Mouse (Mus musculus) forebrain, embryonic 11.5 days (tissue): ENCODE measurements at regions not wholly inside any gene's neighbourhood (a gene's known extent, or its start where the extent isn't known, plus 50 kb on each side); places are given as distances from the start of the nearest gene placed in this dataset.

Source experiments
- ATAC-seq: fragments of 200-750 bp; cut with Nextera tagmentation; replicated peaks from 2 replicates; pipeline ENCODE4 v1.8.0; 2017; ENCODE audit warnings: moderate TSS enrichment; ENCODE audit not compliant: low FRiP score
- DNase-seq: peaks from one replicate; pipeline ENCODE4 v3.0.0-alpha.2; 2017; ENCODE audit warnings: low spot score
- H3K27ac ChIP-seq: fragments of 300-500 bp; sonication (generic); 2 replicates; pipeline ENCODE4 v1.5.1; 2014; ENCODE audit warnings: low read depth, low read length
- H3K27me3 ChIP-seq: fragments of 300-500 bp; sonication (generic); 2 replicates; pipeline ENCODE4 v1.6.1; 2014; ENCODE audit warnings: mild to moderate bottlenecking, low read length, mixed read lengths; ENCODE audit not compliant: control insufficient read depth, insufficient read depth
- H3K36me3 ChIP-seq: fragments of 300-500 bp; sonication (generic); 2 replicates; pipeline ENCODE4 v1.6.1; 2014; ENCODE audit warnings: mild to moderate bottlenecking, low read length, moderate library complexity, mixed read lengths; ENCODE audit not compliant: control insufficient read depth, insufficient read depth
- H3K4me1 ChIP-seq: fragments of 300-500 bp; sonication (generic); replicated peaks from 2 replicates; pipeline ENCODE4 v1.6.1; 2014; ENCODE audit warnings: low read length, mixed read lengths; ENCODE audit not compliant: control insufficient read depth, insufficient read depth
- H3K4me2 ChIP-seq: fragments of 300-500 bp; sonication (generic); 2 replicates; pipeline ENCODE4 v1.6.1; 2014; ENCODE audit warnings: low read depth, mild to moderate bottlenecking, low read length, moderate library complexity, mixed read lengths; ENCODE audit not compliant: severe bottlenecking
- H3K4me3 ChIP-seq: fragments of 300-500 bp; sonication (generic); 2 replicates; pipeline ENCODE4 v1.5.1; 2014; ENCODE audit warnings: low read depth, low read length
- H3K9ac ChIP-seq: fragments of 300-500 bp; sonication (generic); 2 replicates; pipeline ENCODE4 v1.6.1; 2014; ENCODE audit warnings: low read length
- H3K9me3 ChIP-seq: fragments of 300-500 bp; sonication (generic); 2 replicates; pipeline ENCODE4 v1.6.1; 2016; ENCODE audit warnings: low read length, mixed read lengths; ENCODE audit not compliant: control insufficient read depth
- WGBS: fragments of 180-500 bp; shearing (Covaris S2); extraction: QIAGEN DNeasy Blood & Tissue Kit; methylation state at CpG from one replicate; pipeline ENCODE4 v1.1.7; 2014; 5-methylcytosine and 5-hydroxymethylcytosine counted together

- WGBS = 83% methylated on average over 2 of the region's 2 CpGs
- Histone ChIP-seq H3K9me3 (no peaks in the 10 kb centered on the region), H3K4me1 (no peaks in the 10 kb centered on the region), H3K9ac (no peak overlapping the region), H3K36me3 (no peaks in the 10 kb centered on the region), H3K4me2 (no peak overlapping the region), H3K27me3 (no peaks in the 10 kb centered on the region), H3K27ac (no peak overlapping the region), H3K4me3 (no peak overlapping the region)
- ATAC-seq = no peak
- DNase-seq = no peak
These were observed 331.1 kb upstream of the Grin3a start for GRCm38 (mm10) chr4:50176656-50177055.

GRCm38 (mm10) chr4:50160893-50161292, 315.3 kb upstream of the Grin3a start:
- no peaks in the 10 kb centered on the region for H3K4me1 ChIP-seq
- H3K9ac ChIP-seq = no peak overlapping the region
- H3K4me3 ChIP-seq = no peak overlapping the region
- ATAC-seq = no peak
- WGBS = 74% methylated on average over 2 of the region's 2 CpGs
- no peak for DNase-seq
- H3K27me3 ChIP-seq = no peaks in the 10 kb centered on the region
- H3K9me3 ChIP-seq = no peaks in the 10 kb centered on the region
- H3K36me3 ChIP-seq = no peaks in the 10 kb centered on the region
- H3K27ac ChIP-seq = no peak overlapping the region
- H3K4me2 ChIP-seq = no peak overlapping the region

- Histone ChIP-seq H3K9me3 (no peaks in the 10 kb centered on the region), H3K36me3 (no peaks in the 10 kb centered on the region), H3K9ac (no peak overlapping the region), H3K4me1 (no peaks in the 10 kb centered on the region), H3K4me2 (no peak overlapping the region), H3K27me3 (no peaks in the 10 kb centered on the region), H3K4me3 (no peak overlapping the region), H3K27ac (no peak overlapping the region)
- ATAC-seq = no peak; the same call in 1 of the 2 replicates
- no peak for DNase-seq
These were observed 300.4 kb upstream of the Grin3a start for GRCm38 (mm10) chr4:50145926-50146325.

- no peak overlapping the region for H3K9ac ChIP-seq
- H3K4me2 ChIP-seq = no peak overlapping the region
- H3K36me3 ChIP-seq = no peaks in the 10 kb centered on the region
- no peak for ATAC-seq
- H3K27me3 ChIP-seq = no peaks in the 10 kb centered on the region
- H3K9me3 ChIP-seq = no peaks in the 10 kb centered on the region
- no peak overlapping the region for H3K4me3 ChIP-seq
- WGBS = 83% methylated on average over 1 of the region's 1 CpGs
- DNase-seq = no peak
- no peaks in the 10 kb centered on the region for H3K4me1 ChIP-seq
- H3K27ac ChIP-seq = no peak overlapping the region
These were observed 284.7 kb upstream of the Grin3a start for GRCm38 (mm10) chr4:50130262-50130661.

GRCm38 (mm10) chr4:50106557-50106956, 261.0 kb upstream of the Grin3a start:
- no peak for DNase-seq
- Histone ChIP-seq H3K36me3 (no peaks in the 10 kb centered on the region), H3K27me3 (no peaks in the 10 kb centered on the region), H3K27ac (no peak overlapping the region), H3K9me3 (no peaks in the 10 kb centered on the region), H3K4me2 (no peak overlapping the region), H3K4me1 (no peaks in the 10 kb centered on the region), H3K9ac (no peak overlapping the region), H3K4me3 (no peak overlapping the region)
- 58% methylated on average over 1 of the region's 1 CpGs for WGBS
- no peak for ATAC-seq

GRCm38 (mm10) chr4:50087860-50088259, 242.3 kb upstream of the Grin3a start:
- no peaks in the 10 kb centered on the region for H3K36me3 ChIP-seq
- no peak overlapping the region for H3K9ac ChIP-seq
- no peak overlapping the region for H3K4me2 ChIP-seq
- DNase-seq (no peak), ATAC-seq (no peak)
- no peaks in the 10 kb centered on the region for H3K27me3 ChIP-seq
- H3K4me1 ChIP-seq = no peaks in the 10 kb centered on the region
- no peaks in the 10 kb centered on the region for H3K9me3 ChIP-seq
- H3K4me3 ChIP-seq = no peak overlapping the region
- no peak overlapping the region for H3K27ac ChIP-seq

- no peak overlapping the region for H3K4me3 ChIP-seq
- H3K4me2 ChIP-seq = no peak overlapping the region
- WGBS = 73% methylated on average over 2 of the region's 2 CpGs
- H3K9ac ChIP-seq = no peak overlapping the region
- H3K36me3 ChIP-seq = no peaks in the 10 kb centered on the region
- DNase-seq (no peak), ATAC-seq (no peak)
- no peaks in the 10 kb centered on the region for H3K4me1 ChIP-seq
- H3K9me3 ChIP-seq = no peaks in the 10 kb centered on the region
- no peaks in the 10 kb centered on the region for H3K27me3 ChIP-seq
- H3K27ac ChIP-seq = no peak overlapping the region
These were observed 241.1 kb upstream of the Grin3a start for GRCm38 (mm10) chr4:50086676-50087075.

- H3K36me3 ChIP-seq = no peaks in the 10 kb centered on the region
- H3K4me1 ChIP-seq = no peaks in the 10 kb centered on the region
- 55% methylated on average over 2 of the region's 2 CpGs for WGBS
- ATAC-seq (no peak), DNase-seq (no peak)
- H3K9me3 ChIP-seq = no peaks in the 10 kb centered on the region
- no peak overlapping the region for H3K9ac ChIP-seq
- no peak overlapping the region for H3K27ac ChIP-seq
- no peaks in the 10 kb centered on the region for H3K27me3 ChIP-seq
- H3K4me2 ChIP-seq = no peak overlapping the region
- no peak overlapping the region for H3K4me3 ChIP-seq
These were observed 210.0 kb upstream of the Grin3a start for GRCm38 (mm10) chr4:50055519-50055918.

- Histone ChIP-seq H3K27me3 (no peaks in the 10 kb centered on the region), H3K4me1 (no peaks in the 10 kb centered on the region), H3K4me2 (no peak overlapping the region), H3K9ac (no peak overlapping the region), H3K9me3 (no peaks in the 10 kb centered on the region), H3K36me3 (no peaks in the 10 kb centered on the region), H3K4me3 (no peak overlapping the region), H3K27ac (no peak overlapping the region)
- DNase-seq = no peak
- ATAC-seq = no peak
These were observed 195.9 kb upstream of the Grin3a start for GRCm38 (mm10) chr4:50041476-50041875.
